Mouse (Mus musculus): ENCODE results near the gene Bach1. TPM values are rescaled to one million over a fixed set of nuclear protein-coding genes. Genes with fewer than 3 reads are reported as not detected.

Bach1 gene
- polyA plus RNA-seq, 1 experiment from 2014 or later: 13.1 TPM

GRCm38 (mm10) chr16:87717046-87717660 lies 18.4 kb downstream of the Bach1 start:
- Histone ChIP-seq H3K4me2 (replicated peaks; ENCODE audit: low read depth, low read length) (no peak overlapping the region), H3K4me1 (ENCODE audit: insufficient read depth, low read depth, low read length) (peaks cover 29% of the 10 kb centered on the region), H3K27me3 (replicated peaks; ENCODE audit: insufficient read depth, low read length) (no peaks in the 10 kb centered on the region), H3K36me3 (ENCODE audit: insufficient read depth, low read length) (peaks cover 5% of the 10 kb centered on the region; the same call in 1 of the 2 replicates), H3K4me3 (ENCODE audit: low read depth, low read length) (no peak overlapping the region), H3K27ac (ENCODE audit: low read length) (0 out of 2 replicates have a peak overlapping the region, but pooled peaks have one; percentile 34), H3K9me3 (ENCODE audit: low read length) (no peaks in the 10 kb centered on the region), H3K9ac (replicated peaks; ENCODE audit: low read depth) (no peak overlapping the region)
- ATAC-seq (no peak), DNase-seq (ENCODE audit: low spot score) (no peak)
- 28% methylated on average over 5 of the region's 5 CpGs for WGBS
- TF ChIP-seq EP300 (IDR thresholded peaks at IDR 0.05): no peak
- TF ChIP-seq CTCF (IDR thresholded peaks at IDR 0.05): no peak

- Histone ChIP-seq H3K4me3 (ENCODE audit: low read depth, low read length) (no peak overlapping the region), H3K27me3 (replicated peaks; ENCODE audit: insufficient read depth, low read length) (no peaks in the 10 kb centered on the region), H3K27ac (ENCODE audit: low read length) (no peak overlapping the region), H3K36me3 (ENCODE audit: insufficient read depth, low read length) (peaks cover 15% of the 10 kb centered on the region), H3K9ac (replicated peaks; ENCODE audit: low read depth) (no peak overlapping the region), H3K4me1 (ENCODE audit: insufficient read depth, low read depth, low read length) (peaks cover 18% of the 10 kb centered on the region; the same call in 1 of the 2 replicates), H3K4me2 (replicated peaks; ENCODE audit: low read depth, low read length) (no peak overlapping the region), H3K9me3 (ENCODE audit: low read length) (no peaks in the 10 kb centered on the region)
- no peak for TF ChIP-seq EP300 (IDR thresholded peaks at IDR 0.05)
- no peak for TF ChIP-seq CTCF (IDR thresholded peaks at IDR 0.05)
- no peak for ATAC-seq
- 91% methylated on average over 11 of the region's 11 CpGs for WGBS
- no peak for DNase-seq (ENCODE audit: low spot score)
Measured at GRCm38 (mm10) chr16:87719071-87719470, 20.3 kb downstream of the Bach1 start.

DNA sequence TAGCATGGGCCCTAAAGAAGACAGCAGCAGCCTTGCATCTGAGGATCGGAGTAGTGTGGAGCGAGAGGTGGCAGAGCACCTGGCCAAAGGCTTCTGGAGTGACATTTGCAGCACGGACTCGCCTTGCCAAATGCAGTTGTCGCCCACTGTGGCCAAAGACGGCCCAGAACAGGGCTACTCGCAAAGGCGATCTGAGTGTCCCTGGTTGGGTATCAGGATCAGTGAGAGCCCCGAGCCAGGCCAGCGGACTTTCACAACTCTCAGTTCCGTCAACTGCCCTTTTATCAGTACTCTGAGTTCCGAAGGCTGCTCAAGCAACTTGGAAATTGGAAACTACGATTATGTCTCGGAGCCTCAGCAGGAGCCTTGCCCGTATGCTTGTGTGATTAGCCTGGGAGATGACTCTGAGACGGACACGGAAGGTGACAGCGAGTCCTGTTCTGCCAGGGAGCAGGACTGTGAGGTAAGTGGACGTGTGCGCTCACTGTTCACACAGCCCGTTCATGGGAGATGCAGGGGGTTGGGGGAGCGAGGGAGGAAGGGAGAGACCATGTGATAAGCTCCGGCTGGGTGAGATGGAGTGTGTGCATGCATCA lies 21.0 kb downstream of the Bach1 start:
- ATAC-seq: no peak
- TF ChIP-seq EP300 (IDR thresholded peaks at IDR 0.05) (no peak), CTCF (IDR thresholded peaks at IDR 0.05) (no peak)
- Histone ChIP-seq H3K27me3 (replicated peaks; ENCODE audit: insufficient read depth, low read length) (no peaks in the 10 kb centered on the region), H3K9ac (replicated peaks; ENCODE audit: low read depth) (no peak overlapping the region), H3K4me1 (ENCODE audit: insufficient read depth, low read depth, low read length) (peaks cover 13% of the 10 kb centered on the region; the same call in 1 of the 2 replicates), H3K9me3 (ENCODE audit: low read length) (no peaks in the 10 kb centered on the region), H3K4me2 (replicated peaks; ENCODE audit: low read depth, low read length) (no peak overlapping the region), H3K36me3 (ENCODE audit: insufficient read depth, low read length) (peaks cover 15% of the 10 kb centered on the region), H3K27ac (ENCODE audit: low read length) (no peak overlapping the region), H3K4me3 (ENCODE audit: low read depth, low read length) (no peak overlapping the region)
- WGBS: 91% methylated on average over 23 of the region's 23 CpGs
- no peak for DNase-seq (ENCODE audit: low spot score)

DNA sequence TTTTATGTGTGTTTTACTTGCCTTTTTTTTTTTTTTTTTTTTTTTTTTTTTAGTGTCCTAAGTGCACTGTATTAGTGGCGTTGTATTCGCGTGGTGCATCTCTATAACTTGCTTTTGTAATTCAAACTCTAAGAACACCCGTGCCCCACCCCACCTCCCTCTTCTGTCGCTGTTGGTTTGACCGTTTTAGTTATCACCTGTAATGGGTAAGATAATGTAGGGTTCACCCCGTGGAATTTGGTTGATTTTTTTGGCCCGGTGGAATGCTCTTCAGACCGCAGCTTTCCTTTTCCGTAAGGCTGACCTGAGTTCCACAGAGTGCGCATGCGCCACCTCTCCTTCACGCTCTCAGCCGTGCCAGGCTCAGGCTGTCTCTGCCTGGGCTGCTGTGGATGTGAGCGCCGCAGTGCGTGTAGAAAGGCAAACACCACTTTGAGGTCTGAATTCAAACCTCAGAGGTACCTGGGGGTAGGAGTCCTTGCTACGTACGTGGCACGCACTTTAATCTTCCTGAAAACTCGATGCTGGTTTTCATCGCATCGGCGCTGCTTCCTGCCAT lies 22.2 kb downstream of the Bach1 start:
- no peak overlapping the region for H3K9ac ChIP-seq (replicated peaks; ENCODE audit: low read depth)
- H3K36me3 ChIP-seq (ENCODE audit: insufficient read depth, low read length): peaks cover 21% of the 10 kb centered on the region
- WGBS: 92% methylated on average over 24 of the region's 24 CpGs
- H3K27me3 ChIP-seq (replicated peaks; ENCODE audit: insufficient read depth, low read length): no peaks in the 10 kb centered on the region
- no peaks in the 10 kb centered on the region for H3K9me3 ChIP-seq (ENCODE audit: low read length)
- H3K4me3 ChIP-seq (ENCODE audit: low read depth, low read length): no peak overlapping the region
- DNase-seq (ENCODE audit: low spot score): no peak
- no peak for ATAC-seq
- TF ChIP-seq CTCF (IDR thresholded peaks at IDR 0.05) (no peak), EP300 (IDR thresholded peaks at IDR 0.05) (no peak)
- peaks cover 11% of the 10 kb centered on the region; the same call in 1 of the 2 replicates for H3K4me1 ChIP-seq (ENCODE audit: insufficient read depth, low read depth, low read length)
- no peak overlapping the region for H3K27ac ChIP-seq (ENCODE audit: low read length)
- no peak overlapping the region for H3K4me2 ChIP-seq (replicated peaks; ENCODE audit: low read depth, low read length)

GRCm38 (mm10) chr16:87722857-87723256 lies 24.1 kb downstream of the Bach1 start:
- Histone ChIP-seq H3K4me2 (replicated peaks; ENCODE audit: low read depth, low read length) (no peak overlapping the region), H3K9me3 (ENCODE audit: low read length) (no peaks in the 10 kb centered on the region), H3K27ac (ENCODE audit: low read length) (no peak overlapping the region), H3K36me3 (ENCODE audit: insufficient read depth, low read length) (peaks cover 22% of the 10 kb centered on the region), H3K27me3 (replicated peaks; ENCODE audit: insufficient read depth, low read length) (no peaks in the 10 kb centered on the region), H3K9ac (replicated peaks; ENCODE audit: low read depth) (no peak overlapping the region), H3K4me1 (ENCODE audit: insufficient read depth, low read depth, low read length) (peaks cover 12% of the 10 kb centered on the region; the same call in 1 of the 2 replicates), H3K4me3 (ENCODE audit: low read depth, low read length) (no peak overlapping the region)
- ATAC-seq (no peak), DNase-seq (ENCODE audit: low spot score) (no peak)
- TF ChIP-seq CTCF (IDR thresholded peaks at IDR 0.05) (no peak), EP300 (IDR thresholded peaks at IDR 0.05) (no peak)
- 93% methylated on average over 5 of the region's 5 CpGs for WGBS

DNA sequence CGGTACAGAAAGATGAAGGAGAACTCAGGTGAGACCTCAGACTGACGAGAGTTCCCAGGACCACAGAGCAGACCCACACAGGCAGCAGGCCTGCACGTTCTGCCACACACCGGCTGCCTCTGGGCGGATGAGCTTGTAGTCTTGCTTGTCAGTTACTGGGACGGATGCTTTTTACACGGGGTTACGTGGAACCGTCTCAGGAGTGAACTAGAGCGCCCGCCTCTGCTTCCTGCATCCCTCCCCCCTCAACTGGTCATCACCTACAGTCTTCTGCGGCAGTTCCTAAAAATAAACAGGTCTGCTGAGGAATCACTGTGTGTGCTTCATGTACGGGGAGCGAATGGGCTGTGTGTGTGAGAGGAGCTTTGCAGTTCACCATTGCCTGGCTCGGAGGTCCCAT lies 24.7 kb downstream of the Bach1 start:
- Histone ChIP-seq H3K9me3 (ENCODE audit: low read length) (no peaks in the 10 kb centered on the region), H3K27me3 (replicated peaks; ENCODE audit: insufficient read depth, low read length) (no peaks in the 10 kb centered on the region), H3K4me3 (ENCODE audit: low read depth, low read length) (no peak overlapping the region), H3K4me2 (replicated peaks; ENCODE audit: low read depth, low read length) (no peak overlapping the region), H3K36me3 (ENCODE audit: insufficient read depth, low read length) (peaks cover 22% of the 10 kb centered on the region), H3K27ac (ENCODE audit: low read length) (no peak overlapping the region), H3K4me1 (ENCODE audit: insufficient read depth, low read depth, low read length) (peaks cover 12% of the 10 kb centered on the region; the same call in 1 of the 2 replicates), H3K9ac (replicated peaks; ENCODE audit: low read depth) (no peak overlapping the region)
- no peak for DNase-seq (ENCODE audit: low spot score)
- 87% methylated on average over 15 of the region's 15 CpGs for WGBS
- no peak for ATAC-seq
- TF ChIP-seq CTCF (IDR thresholded peaks at IDR 0.05) (no peak), EP300 (IDR thresholded peaks at IDR 0.05) (no peak)
